In the genomic region with DNA sequence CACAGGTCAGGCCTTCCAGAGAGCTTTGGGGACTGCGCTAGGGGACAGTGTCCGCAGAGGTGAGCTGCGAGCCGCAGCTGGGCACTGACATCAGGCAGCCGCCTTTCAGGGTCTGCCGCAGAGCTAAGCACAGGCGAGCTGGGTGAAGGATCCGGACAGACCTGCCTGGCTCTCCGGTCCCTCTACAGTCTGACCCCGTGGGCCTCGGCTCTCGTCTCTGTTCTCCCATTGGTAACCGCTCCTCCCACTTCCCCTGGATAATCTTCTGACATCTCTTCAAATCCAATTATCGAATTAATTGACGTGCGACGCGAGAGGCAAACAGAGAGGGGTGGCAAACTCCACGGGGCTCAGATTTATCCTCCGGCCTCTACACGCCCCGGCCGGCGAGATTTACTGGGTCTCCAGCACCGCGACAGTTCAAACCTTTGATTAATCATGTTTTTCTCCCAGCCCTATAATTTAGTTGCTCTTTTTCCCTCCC, we compare ENCODE assay signal across 8 mouse cellular contexts. TPM values are rescaled to one million over a fixed set of nuclear protein-coding genes. Genes with fewer than 3 reads are reported as not detected.
DNase-seq lines count a peak whose midpoint lies in the region; ATAC-seq and TF ChIP-seq lines count a peak whose summit lies in the region.

No protein-coding gene starts in this region.

- no peak for TF ChIP-seq RAD21 in CH12.LX (IDR thresholded peaks at IDR 0.05; ENCODE audit: low read depth, low read length)

- no peaks in the 10 kb centered on the region for H3K79me2 ChIP-seq in CH12.LX (replicated peaks; ENCODE audit: control insufficient read depth, extremely low read depth, insufficient read depth, poor library complexity, severe bottlenecking)

- H3K9me3 ChIP-seq in CH12.LX (replicated peaks; ENCODE audit: low read length): peaks cover 5% of the 10 kb centered on the region
- H3K9me3 ChIP-seq in embryonic facial prominence, embryonic 14.5 days (ENCODE audit: control insufficient read depth, low read length): no peaks in the 10 kb centered on the region
- no peaks in the 10 kb centered on the region for H3K9me3 ChIP-seq in limb, embryonic 11.5 days (ENCODE audit: control insufficient read depth, low read length)

- no peak for TF ChIP-seq CTCF in gastrocnemius, adult 2 months (IDR thresholded peaks at IDR 0.05)
- TF ChIP-seq CTCF in CH12.LX (conservative IDR thresholded peaks at IDR 0.05 in 1 of 2, IDR thresholded peaks at IDR 0.05 in 1 of 2; ENCODE audit: low read depth in 2 of 2, low read length in 2 of 2): no peak

- in situ Hi-C loops in CH12.LX (cut with MboI; ENCODE audit: low pct_ligation_motif_present, low pct_unique_long_range_greater_than_20kb, low sequenced_read_pairs): no loop called here

- WGBS in embryonic facial prominence, embryonic 14.5 days: under 1% methylated on average over 24 of the region's 26 CpGs
- WGBS in limb, embryonic 11.5 days: 1% methylated on average over 26 of the region's 26 CpGs

- no peak for DNase-seq in gastrocnemius, adult 2 months
- no peak for DNase-seq in gastrocnemius, postnatal 25 days
- DNase-seq in CH12.LX (ENCODE audit: extremely low read depth): no peak
- DNase-seq in embryonic facial prominence, embryonic 14.5 days (ENCODE audit: low spot score): no peak
- peak; percentile 61 for DNase-seq in limb, embryonic 11.5 days (ENCODE audit: low spot score)
- DNase-seq in retina, adult 2 months (ENCODE audit: low read depth, low spot score): peak; percentile 90
- DNase-seq in gastrocnemius, adult 18-20 months (ENCODE audit: low spot score): no peak

- no peak overlapping the region for H3K27ac ChIP-seq in gastrocnemius, adult 2 months
- no peak overlapping the region for H3K27ac ChIP-seq in CH12.LX (ENCODE audit: insufficient read depth, low read depth)
- no peak overlapping the region for H3K27ac ChIP-seq in embryonic facial prominence, embryonic 14.5 days (replicated peaks; ENCODE audit: low read depth, low read length)
- no peak overlapping the region for H3K27ac ChIP-seq in limb, embryonic 11.5 days (replicated peaks; ENCODE audit: low read depth, low read length)

- H3K4me2 ChIP-seq in CH12.LX (ENCODE audit: insufficient read depth, low read depth, poor library complexity, severe bottlenecking): peak overlapping the region; percentile 59
- H3K4me2 ChIP-seq in embryonic facial prominence, embryonic 14.5 days (ENCODE audit: low read depth, low read length): peak overlapping the region; percentile 65
- H3K4me2 ChIP-seq in limb, embryonic 11.5 days (ENCODE audit: low read depth, severe bottlenecking): peak overlapping the region; percentile 40

- peaks cover 82% of the 10 kb centered on the region for H3K27me3 ChIP-seq in CH12.LX (replicated peaks)
- H3K27me3 ChIP-seq in embryonic facial prominence, embryonic 14.5 days (replicated peaks; ENCODE audit: control insufficient read depth, insufficient read depth, low read length): peaks cover 73% of the 10 kb centered on the region
- H3K27me3 ChIP-seq in limb, embryonic 11.5 days (ENCODE audit: control insufficient read depth, insufficient read depth, low read length): peaks cover 50% of the 10 kb centered on the region

- no peak for TF ChIP-seq POLR2A in CH12.LX (IDR thresholded peaks at IDR 0.05; ENCODE audit: low read depth, low read length)

- dilution Hi-C loops in CH12.LX (cut with MboI; ENCODE audit: extremely low pct_ligation_motif_present, extremely low pct_unique_long_range_greater_than_20kb, low sequenced_read_pairs): no loop called here

- TF ChIP-seq EP300 in CH12.LX (IDR thresholded peaks at IDR 0.05; ENCODE audit: low read length): no peak

- H3K4me1 ChIP-seq in CH12.LX (ENCODE audit: control insufficient read depth in 1 of 2, insufficient read depth in 2 of 2): peaks cover 0 to 3% of the 10 kb centered on the region in 2 experiments; a peak in 1 of 4 replicates
- 0 out of 2 replicates have a peak, but pooled peaks cover 10% of the 10 kb centered on the region for H3K4me1 ChIP-seq in embryonic facial prominence, embryonic 14.5 days (ENCODE audit: control insufficient read depth, insufficient read depth, low read length)
- peaks cover 10% of the 10 kb centered on the region; the same call in 1 of the 2 replicates for H3K4me1 ChIP-seq in limb, embryonic 11.5 days (ENCODE audit: control insufficient read depth, insufficient read depth, low read length)

- H3K36me3 ChIP-seq in CH12.LX (replicated peaks in 1 of 2; ENCODE audit: control insufficient read depth in 1 of 2, insufficient read depth in 1 of 2, low read length in 1 of 2): no peaks in the 10 kb centered on the region
- no peaks in the 10 kb centered on the region for H3K36me3 ChIP-seq in embryonic facial prominence, embryonic 14.5 days (ENCODE audit: control insufficient read depth, insufficient read depth, low read length)
- no peaks in the 10 kb centered on the region for H3K36me3 ChIP-seq in limb, embryonic 11.5 days (ENCODE audit: control insufficient read depth, insufficient read depth, low read length)

- no peak for ATAC-seq in embryonic facial prominence, embryonic 14.5 days (ENCODE audit: low read depth)
- no peak for ATAC-seq in limb, embryonic 11.5 days (ENCODE audit: insufficient number of reproducible peaks, low FRiP score, low TSS enrichment, low read depth)
- no peak for ATAC-seq in inflammation-experienced regulatory T-cells, adult 6 months

- no peak overlapping the region; the same call in 1 of the 2 replicates for H3K9ac ChIP-seq in CH12.LX (ENCODE audit: insufficient read depth, low read depth)
- H3K9ac ChIP-seq in embryonic facial prominence, embryonic 14.5 days (ENCODE audit: low read depth, low read length): peak overlapping the region; percentile 40; the same call in 1 of the 2 replicates
- peak overlapping the region; percentile 40; the same call in 1 of the 2 replicates for H3K9ac ChIP-seq in limb, embryonic 11.5 days (ENCODE audit: low read length)

- H3K4me3 ChIP-seq in gastrocnemius, adult 2 months: peak overlapping the region; percentile 79
- H3K4me3 ChIP-seq in CH12.LX (replicated peaks in 1 of 3; ENCODE audit: low read depth in 2 of 3, low read length in 2 of 3, poor library complexity in 1 of 3): no peak overlapping the region
- peak overlapping the region; percentile 41 for H3K4me3 ChIP-seq in embryonic facial prominence, embryonic 14.5 days (ENCODE audit: low read depth, low read length)
- peak overlapping the region; percentile 27 for H3K4me3 ChIP-seq in limb, embryonic 11.5 days (ENCODE audit: low read depth, low read length)

- intact Hi-C loops in gastrocnemius, adult 2 months (cut with DNase I): no loop called here

TF ChIP-seq in CH12.LX, 34 proteins besides CTCF, POLR2A, EP300 and RAD21:
- TF ChIP-seq CHD2 (IDR thresholded peaks at IDR 0.05; ENCODE audit: low read length): no peak

RNA-seq across cellular contexts. Expression of gene Atp5g2, which starts 20.2 kb away (rescaled TPM):
- total RNA-seq in gastrocnemius, adult 2 months (2021): 10 to 100 TPM; 25.6 to 33.1 TPM
- total RNA-seq in gastrocnemius, postnatal 25 days (2021): 10 to 100 TPM; 28.6 to 29.3 TPM
- total RNA-seq in CH12.LX (2012; rRNA removed) (571 and 589 TPM in 2 replicates), CH12.LX (2014; rRNA removed) (281 and 297 TPM in 2 replicates)
- polyA plus RNA-seq in CH12.LX (2012; ENCODE audit: insufficient read length, low read depth): 33.9 and 35.0 TPM in 2 replicates
- 82.9 and 94.1 TPM in 2 replicates for polyA plus RNA-seq in embryonic facial prominence, embryonic 14.5 days (2014; fragmentation: Nextera tagmentation; extraction: Ambion mirVana)
- polyA plus RNA-seq in limb, embryonic 11.5 days (2014; fragmentation: Nextera tagmentation; extraction: Ambion mirVana): 63.9 and 73.3 TPM in 2 replicates
- 10 to 100 TPM; 32.4 to 64.3 (median 37.5) TPM for polyA plus RNA-seq in inflammation-experienced regulatory T-cells, adult 6 months (2017; shearing (Covaris generic))
- total RNA-seq in gastrocnemius, adult 18-20 months (2021): 10 to 100 TPM; 13.1 to 20.4 TPM

RNA-seq across cellular contexts. Expression of gene Calcoco1, which starts 29.6 kb away (rescaled TPM):
- 10 to 100 TPM; 67.7 to 70.2 TPM for total RNA-seq in gastrocnemius, adult 2 months (2021)
- 10 to 100 TPM; 58.1 to 58.3 TPM for total RNA-seq in gastrocnemius, postnatal 25 days (2021)
- 2.7 and 8.5 TPM in 2 replicates for total RNA-seq in CH12.LX (2012; rRNA removed)
- 3.6 and 4.5 TPM in 2 replicates for total RNA-seq in CH12.LX (2014; rRNA removed)
- polyA plus RNA-seq in CH12.LX (2012; ENCODE audit: insufficient read length, low read depth): 7.6 and 9.7 TPM in 2 replicates
- 51.1 and 51.9 TPM in 2 replicates for polyA plus RNA-seq in embryonic facial prominence, embryonic 14.5 days (2014; fragmentation: Nextera tagmentation; extraction: Ambion mirVana)
- 34.4 and 36.4 TPM in 2 replicates for polyA plus RNA-seq in limb, embryonic 11.5 days (2014; fragmentation: Nextera tagmentation; extraction: Ambion mirVana)
- polyA plus RNA-seq in inflammation-experienced regulatory T-cells, adult 6 months (2017; shearing (Covaris generic)): 10 to 100 TPM; 22.0 to 43.9 (median 37.8) TPM
- total RNA-seq in gastrocnemius, adult 18-20 months (2021): 10 to 100 TPM; 72.7 to 73.2 TPM

Comparison
In these comparisons a context has a peak if more than half of its experiments do, and no peak if none do; other contexts are left out.
1. DNase-seq: peak in limb, embryonic 11.5 days (single experiment) and retina, adult 2 months (single experiment); none in gastrocnemius, adult 2 months (single experiment), gastrocnemius, postnatal 25 days (single experiment), CH12.LX (single experiment), embryonic facial prominence, embryonic 14.5 days (single experiment) and gastrocnemius, adult 18-20 months (single experiment).
2. H3K4me3 ChIP-seq: peak in gastrocnemius, adult 2 months (single experiment), embryonic facial prominence, embryonic 14.5 days (single experiment) and limb, embryonic 11.5 days (single experiment); none in CH12.LX (0 of 3).
3. RNA of gene Atp5g2, which starts 20.2 kb away (total RNA-seq): 281 to 589 TPM in CH12.LX; 25.6 to 33.1 TPM in gastrocnemius, adult 2 months, 28.6 to 29.3 TPM in gastrocnemius, postnatal 25 days and 13.1 to 20.4 TPM in gastrocnemius, adult 18-20 months; every median in the first group is over 4 times any median in the second.
4. RNA of gene Calcoco1, which starts 29.6 kb away (total RNA-seq): 72.7 to 73.2 TPM in gastrocnemius, adult 18-20 months, 67.7 to 70.2 TPM in gastrocnemius, adult 2 months and 58.1 to 58.3 TPM in gastrocnemius, postnatal 25 days; 2.7 to 8.5 TPM in CH12.LX; every median in the first group is over 4 times any median in the second.
5. Peak in every context shown above with its lines, with median percentiles within 50 percentile points of each other: H3K4me2 ChIP-seq.